Mouse (Mus musculus) heart, adult 8-10 months (tissue): ENCODE results near the gene Lgr6. TPM values are rescaled to one million over a fixed set of nuclear protein-coding genes. Genes with fewer than 3 reads are reported as not detected.

ENCODE experiments used
- DNase-seq: peaks from one replicate; pipeline ENCODE4 v3.0.0; 2022; ENCODE audit warnings: low spot score
- total RNA-seq, 4 experiments: library from RNA; stranded (reverse); gene quantifications; 2 replicates each; pipeline ENCODE4 v1.2.4; 2022

Gene Lgr6
- total RNA-seq, 4 experiments from 2014 or later, result 12.9 to 17.9 (median 15.9) TPM

DNA sequence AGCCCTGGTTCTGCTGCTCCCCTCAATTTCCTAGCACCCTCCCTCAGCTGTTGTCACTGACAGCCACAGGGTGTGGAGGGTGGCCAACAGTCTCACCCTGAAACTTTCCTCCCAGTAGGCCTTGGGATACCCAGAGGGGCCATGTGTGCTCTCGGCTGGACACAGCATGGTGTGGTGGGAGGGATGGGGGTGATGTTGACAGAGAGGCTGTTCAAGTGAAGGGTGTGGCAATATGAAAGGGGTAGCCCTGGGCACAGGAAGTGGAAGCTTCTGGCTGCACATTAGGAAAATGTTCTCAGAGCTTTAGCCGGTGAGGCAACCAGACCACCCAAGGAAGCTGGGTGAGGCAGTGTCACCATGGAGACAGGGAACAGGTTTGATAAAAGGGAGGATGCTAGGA lies 26.1 kb downstream of the Lgr6 start:
- DNase-seq, result no peak

DNA sequence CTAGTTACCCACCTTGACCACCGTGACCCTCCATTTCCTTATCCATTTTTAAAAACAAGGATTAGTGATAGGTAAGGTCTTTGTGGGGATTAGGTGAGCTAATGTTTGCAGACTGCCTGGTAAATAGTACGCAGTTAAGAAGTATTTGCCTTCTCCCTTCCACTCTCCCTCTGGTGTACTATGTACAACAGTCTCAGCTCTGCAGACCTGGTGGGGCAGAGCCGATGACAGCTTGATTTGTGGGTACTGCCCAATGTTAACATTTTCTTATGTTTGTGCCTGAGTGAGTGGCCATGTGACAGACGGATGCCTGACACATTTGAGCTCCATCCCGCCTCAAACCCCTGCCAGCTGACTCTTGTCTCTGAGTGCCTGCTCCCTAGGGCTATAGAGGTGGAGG lies 28.6 kb downstream of the Lgr6 start:
- DNase-seq, result no peak

DNA sequence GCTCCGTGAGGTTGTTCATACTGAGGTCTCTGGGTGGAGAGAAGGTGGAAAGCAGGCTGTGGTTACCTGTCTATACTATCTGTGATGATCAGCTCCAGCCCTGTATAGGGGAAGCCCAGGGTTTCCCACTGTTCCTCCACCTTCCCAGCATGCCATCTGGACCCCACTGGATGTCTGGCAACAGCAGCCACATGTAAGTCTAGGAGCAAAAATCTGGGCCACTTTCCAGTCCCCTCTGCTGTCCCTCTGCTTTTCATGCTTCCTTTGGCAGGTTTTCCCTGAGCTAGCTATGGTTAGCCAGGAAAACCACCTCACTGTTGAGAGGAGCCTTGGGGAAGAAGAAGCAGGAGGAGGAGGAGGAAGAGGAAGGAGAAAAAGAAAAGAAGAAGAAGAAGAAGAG lies 29.8 kb downstream of the Lgr6 start:
- no peak for DNase-seq

DNA sequence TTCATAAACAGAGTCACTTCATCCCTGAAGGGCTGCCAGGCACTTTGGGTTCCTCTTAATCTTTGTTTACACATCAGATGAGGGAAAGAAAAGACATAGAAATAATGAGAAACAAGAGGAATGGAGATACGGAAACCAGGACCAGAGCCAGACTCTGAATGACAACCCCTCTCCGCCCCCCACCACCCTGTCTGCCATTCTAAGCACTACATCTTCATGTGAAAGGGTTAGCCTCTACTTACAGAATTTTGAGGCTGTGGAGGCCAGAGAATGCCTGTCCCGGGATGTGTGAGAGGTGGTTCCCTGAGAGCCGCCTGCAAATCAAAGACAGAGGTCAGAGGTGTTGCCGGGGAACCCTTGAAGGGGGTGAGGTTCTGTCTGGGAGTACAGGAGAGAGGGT lies 32.4 kb downstream of the Lgr6 start:
- no peak for DNase-seq

DNA sequence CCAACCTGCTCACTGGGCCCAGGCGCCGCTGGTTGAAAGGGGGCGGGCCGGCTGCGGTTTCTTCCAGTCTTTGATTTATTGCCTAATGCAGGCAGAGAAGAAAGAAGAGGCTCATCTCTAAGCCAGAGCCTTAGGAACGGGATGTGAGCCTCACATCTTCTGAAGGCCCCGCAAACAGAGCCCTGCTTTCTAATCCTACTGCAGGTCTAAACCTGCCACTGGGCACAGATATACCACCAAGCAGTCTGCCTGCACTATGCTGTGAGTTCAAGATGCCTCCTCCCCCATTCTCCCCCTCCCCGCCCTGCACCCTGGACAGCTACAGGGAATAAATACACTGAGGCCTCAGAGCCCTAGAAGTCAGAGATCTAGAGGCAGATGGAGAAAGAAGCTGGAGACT lies 35.2 kb downstream of the Lgr6 start:
- no peak for DNase-seq

DNA sequence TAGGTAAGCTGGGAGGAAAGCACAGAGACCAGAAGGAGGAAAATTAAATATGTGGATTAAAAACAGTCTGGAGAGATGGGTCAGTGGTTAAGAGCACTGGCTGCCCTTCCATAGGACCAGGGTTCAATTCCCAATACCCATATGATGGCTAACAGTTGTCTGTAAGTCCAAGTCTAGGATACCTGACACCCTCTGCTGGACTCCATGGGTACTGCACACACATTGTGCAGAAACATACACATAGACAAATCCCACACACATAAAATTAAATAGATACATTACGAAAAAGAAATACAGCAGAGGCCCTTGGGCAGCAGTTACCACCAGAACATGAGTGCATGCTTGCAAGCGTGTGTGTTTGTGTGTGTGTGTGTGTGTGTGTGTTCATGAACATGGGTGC lies 40.6 kb downstream of the Lgr6 start:
- no peak for DNase-seq

DNA sequence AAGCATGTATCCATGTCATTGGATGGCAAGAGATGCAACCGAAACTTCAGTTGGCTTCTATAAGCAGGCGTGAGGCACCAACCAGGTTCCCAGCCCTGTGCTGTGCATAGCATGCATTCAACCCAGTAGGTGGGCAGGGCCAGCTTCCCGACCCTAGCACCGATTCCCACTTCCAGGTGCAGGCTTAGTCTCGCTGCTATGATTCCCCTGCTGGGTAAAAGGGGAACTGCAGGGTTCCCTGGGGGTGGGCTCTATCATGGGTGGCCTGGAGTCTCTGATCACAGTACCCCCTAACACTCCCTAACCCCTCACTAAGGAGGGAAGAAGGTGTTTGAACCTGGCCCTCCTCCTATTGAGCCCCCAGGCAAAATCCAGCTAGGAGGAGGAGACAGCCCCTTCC lies 42.1 kb downstream of the Lgr6 start:
- DNase-seq, result no peak

DNA sequence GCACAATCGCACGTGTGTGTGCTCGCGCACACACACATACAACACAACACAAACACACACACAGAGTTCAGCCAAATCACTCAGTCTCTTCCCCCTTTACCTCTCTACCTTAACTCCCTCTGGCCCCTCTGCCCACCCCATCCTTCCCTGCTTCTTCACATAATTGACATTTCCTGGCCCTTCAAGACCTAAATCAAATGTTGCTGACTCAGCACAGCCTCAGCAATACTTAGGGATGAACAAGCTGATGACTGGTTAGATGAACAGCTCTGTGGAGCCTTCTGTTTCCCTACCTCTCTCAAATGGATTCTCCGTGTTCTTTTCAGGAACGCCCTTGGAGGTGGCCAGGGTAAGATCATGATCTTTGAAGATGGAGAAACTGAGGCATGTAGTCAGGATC lies 43.8 kb downstream of the Lgr6 start:
- no peak for DNase-seq

DNA sequence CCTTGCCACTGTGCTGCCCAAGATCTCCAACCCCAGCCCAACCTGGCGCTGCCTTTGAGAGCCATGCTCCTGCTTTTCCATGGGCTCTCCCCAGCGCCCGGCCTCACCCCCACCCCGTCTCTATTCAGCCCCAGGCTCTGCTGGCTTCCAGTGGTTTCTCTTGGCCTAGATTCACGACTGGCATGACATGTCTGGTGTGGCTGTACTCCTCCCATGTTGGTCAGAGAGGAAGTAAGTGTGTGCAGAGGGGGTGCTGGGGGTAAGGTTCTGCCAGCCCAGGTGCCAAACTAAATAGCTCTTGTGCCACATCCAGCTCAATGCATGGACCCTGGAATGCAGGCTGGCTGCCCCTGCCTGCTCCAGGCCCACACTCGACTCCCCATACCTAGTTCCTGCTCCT lies 44.9 kb downstream of the Lgr6 start:
- DNase-seq, result no peak

DNA sequence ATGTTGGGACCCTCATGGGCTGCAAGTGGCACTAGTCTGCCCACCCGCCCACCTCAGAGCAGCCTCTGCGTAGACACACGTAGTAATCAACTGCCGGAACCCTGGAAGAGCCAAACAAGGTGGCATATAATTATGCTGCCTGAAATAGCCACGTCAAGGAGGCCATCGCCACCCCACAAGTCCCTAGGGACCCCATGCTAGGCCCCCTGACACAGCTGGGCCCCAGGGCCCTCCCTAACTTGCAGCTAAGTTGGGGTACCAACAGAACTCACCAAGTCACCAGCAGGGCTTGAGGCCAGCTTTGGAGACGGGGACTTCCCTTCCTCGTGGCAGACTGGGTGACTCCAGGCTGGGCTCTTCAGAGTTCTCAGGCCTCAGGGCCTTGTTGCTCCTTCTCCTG lies 48.2 kb downstream of the Lgr6 start:
- no peak for DNase-seq

DNA sequence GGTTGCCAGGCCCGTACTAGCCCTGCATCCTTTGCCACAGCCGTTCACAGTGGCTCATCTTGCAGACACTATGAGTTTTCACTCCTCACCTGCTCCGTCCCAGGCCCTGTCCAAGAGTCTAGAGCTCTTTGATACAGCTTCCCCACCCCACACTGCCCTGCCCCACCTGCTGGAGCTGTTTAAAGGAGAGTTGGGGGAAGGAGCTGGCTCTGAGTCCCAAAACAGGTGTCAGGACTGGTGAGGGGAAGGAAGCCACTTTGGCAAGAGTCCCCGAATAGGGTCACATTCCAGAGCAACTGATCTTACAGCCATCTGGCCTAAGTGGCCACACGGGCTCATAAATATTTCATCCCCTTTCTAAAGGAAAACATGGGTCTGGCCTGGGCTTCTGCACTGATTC lies 51.0 kb downstream of the Lgr6 start:
- no peak for DNase-seq

DNA sequence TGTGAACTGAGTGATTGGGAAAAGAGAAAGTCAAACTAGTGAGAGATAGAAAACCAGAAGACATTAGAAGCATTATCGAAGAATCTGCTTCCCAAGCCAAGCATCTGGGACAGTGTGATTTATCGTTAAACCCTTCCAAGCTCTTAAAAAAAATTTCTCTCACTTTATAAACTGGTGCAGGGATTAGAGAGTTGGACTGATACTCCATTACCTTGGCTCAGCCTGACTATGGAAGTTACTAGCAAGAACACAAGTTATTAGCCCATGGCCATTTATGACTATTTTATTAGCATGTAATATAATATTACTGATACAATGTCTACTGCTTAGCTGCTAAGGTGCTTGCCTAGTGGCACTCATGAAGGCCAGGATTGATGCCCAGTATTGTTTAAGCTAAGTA lies 60.6 kb downstream of the Lgr6 start:
- no peak for DNase-seq

DNA sequence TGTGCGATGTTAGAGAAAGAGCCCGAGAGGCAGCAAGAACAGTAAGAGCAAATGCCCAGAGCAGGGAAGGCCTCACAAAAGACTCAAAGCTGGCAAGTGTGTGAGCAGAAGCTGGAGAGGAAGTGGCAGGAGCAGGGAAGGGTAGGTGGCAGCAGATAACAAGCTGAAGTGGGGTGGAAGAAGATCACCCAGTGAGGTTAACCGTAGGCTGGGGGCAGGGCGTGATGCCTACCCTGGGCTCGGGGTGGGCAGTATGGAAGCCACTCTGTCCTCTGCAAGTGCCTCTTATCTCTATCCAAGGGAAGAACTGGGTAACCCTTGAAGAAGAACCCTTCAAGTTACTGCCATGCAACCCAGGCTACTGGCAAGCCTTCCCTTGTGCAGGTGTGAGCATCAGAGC lies 68.8 kb downstream of the Lgr6 start:
- no peak for DNase-seq

DNA sequence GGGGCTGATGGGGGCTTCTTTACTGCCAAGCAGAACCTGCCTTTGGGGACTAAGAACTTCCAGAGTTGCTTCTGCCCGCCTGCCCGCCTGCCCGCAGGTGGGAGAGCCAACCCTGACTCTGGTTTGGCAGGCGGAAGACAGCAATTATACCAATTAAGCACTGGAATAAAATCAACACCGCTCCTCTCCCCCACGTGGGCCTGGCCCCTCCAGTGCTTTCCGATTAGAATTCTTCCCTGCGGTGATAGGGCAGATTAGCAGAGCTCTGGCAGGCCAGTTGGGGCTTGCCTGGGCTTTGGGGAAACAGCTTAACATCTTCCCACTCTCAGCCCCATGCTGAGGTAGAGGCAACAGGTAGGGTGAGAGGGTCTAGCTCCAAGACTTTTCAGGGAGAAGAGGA lies 72.4 kb downstream of the Lgr6 start:
- no peak for DNase-seq

DNA sequence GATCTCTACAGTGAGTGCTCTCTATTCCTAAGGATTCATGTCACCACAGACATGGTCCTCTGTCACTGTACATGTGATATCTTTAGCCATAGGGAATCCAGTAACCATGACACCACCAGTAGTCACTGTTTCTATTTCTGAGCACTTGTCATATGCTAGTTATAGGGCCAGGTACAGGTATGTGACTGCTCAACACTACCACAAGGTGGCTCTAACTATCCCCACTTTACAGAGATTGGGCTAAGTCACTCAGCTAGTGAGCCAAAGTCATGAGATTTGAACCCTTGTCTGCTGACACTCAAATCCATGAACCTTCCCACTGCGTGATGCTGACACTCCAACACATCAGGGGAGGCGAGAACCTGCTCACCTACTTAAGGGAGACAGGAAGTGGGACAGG lies 75.0 kb downstream of the Lgr6 start:
- DNase-seq, result no peak

DNA sequence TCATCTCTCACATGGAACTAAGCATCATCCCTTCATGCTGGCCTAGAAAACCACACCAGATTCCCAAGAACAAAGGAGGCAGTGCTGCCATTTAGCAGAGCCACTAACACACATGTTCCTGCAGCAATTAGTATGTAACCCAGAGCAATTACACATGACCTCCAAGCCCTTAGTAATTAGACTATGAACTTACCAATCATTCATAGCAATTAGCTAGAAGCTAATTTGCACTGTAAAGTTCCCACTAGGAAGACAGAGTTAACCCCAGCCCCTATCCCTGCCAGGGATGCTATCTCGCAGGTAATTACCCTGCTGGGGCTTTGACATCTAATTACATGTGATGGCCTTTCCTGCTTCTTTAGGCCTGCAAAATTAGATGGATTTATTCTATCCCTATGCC lies 78.8 kb downstream of the Lgr6 start:
- no peak for DNase-seq

DNA sequence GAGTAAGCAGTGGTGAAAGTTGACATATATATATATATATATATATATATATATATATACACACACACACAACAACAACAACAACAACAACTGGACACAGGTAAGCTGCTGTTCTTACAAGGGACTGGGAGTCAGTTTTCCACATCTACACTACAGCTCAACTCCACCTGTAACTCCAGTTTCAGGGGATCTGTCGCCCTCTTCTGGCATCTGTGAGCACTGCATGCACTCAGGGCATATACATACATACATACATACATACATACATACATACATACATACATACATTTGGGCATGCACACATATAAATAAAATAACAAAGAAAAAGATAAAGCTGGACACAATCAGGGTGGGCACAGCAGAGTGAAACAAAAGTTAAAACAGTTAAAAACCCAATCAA lies 81.5 kb downstream of the Lgr6 start:
- no peak for DNase-seq

DNA sequence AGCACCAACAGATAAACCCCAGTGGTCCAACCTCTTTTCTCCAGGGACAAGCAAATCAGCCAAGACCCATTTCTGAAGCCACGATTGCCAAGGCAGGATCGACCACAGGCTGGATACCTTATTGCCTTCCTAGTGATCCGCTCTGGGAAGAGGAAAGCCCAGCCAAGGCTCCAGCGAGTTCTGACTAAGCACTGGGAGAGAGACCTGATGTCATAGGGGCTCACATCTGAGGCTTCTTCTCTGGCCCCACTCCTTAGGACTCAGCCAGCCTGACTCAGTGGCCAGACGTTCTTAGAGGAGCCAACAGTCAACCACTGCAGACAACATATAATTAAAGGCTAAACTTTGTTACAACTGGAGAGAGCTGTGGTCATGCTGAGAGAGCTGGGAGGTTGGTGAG lies 83.1 kb downstream of the Lgr6 start:
- no peak for DNase-seq

DNA sequence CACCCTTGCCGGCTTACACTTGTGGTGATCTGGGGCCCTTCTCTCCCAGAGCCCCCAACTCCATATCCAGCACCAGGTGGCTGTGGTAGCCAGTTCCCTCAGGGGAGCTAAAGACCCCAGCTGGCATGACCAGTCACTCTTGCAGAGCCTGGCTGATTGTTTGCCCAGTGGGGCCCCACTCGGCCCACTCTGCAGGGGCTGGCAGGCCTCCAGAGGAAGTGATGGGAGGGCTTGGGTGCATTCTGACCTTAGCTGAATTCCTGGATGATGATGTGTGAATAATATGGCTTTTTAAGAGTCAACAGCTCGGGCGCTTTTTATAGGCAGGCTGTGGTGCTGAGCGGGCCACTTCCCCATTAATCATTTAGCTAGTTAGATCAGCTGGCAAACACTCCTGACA lies 84.1 kb downstream of the Lgr6 start:
- no peak for DNase-seq

DNA sequence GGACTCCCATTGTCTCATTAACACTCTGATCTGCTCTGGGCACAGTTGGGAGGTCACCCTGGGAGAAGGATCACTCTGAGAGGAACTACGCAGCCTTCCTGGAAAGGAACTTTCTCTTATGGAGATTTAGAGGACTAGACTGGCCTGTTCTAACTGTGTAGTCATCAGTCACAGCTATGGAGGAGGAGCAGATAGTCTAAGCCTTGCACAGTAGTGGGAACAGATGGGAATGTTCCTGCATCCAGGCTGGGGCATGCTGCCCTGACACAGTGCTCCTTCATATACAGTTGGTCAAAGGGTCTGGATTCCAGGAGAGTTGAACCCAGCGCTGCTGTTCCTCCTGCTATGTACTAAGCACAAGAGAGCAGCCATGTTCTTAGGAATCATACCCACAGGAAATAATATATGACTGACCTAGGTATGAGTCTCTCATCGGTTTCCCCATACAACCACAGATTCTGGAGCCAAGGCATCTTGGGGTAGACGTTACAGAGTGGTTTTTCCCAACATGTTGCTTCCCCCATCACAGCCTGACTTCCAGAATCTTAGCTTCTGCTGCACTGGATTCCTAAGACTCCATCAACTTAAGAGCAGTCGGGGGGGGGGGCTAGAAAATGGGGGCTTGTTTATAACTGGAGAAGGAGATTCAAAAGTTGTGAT lies 84.7 kb downstream of the Lgr6 start:
- DNase-seq, result no peak

DNA sequence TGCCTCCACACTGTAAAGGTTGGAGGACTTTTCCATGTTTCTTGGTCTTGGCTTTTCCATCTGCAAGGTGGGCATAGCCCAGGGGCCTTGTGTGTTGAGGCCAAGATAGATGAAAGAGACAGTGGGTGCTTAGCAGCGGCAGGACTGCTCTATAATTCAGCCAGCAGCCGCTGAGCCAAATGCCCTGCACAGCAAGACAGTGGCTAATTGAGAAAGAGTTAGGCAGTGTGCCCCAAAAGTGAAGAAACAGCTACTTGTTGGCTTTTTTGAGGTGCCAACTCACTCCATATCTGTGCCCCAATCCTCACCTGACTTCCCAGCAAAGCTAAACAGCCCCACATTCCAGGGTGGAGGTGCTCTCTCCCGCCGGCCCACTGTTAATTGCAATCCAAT lies 85.3 kb downstream of the Lgr6 start:
- DNase-seq, result no peak

DNA sequence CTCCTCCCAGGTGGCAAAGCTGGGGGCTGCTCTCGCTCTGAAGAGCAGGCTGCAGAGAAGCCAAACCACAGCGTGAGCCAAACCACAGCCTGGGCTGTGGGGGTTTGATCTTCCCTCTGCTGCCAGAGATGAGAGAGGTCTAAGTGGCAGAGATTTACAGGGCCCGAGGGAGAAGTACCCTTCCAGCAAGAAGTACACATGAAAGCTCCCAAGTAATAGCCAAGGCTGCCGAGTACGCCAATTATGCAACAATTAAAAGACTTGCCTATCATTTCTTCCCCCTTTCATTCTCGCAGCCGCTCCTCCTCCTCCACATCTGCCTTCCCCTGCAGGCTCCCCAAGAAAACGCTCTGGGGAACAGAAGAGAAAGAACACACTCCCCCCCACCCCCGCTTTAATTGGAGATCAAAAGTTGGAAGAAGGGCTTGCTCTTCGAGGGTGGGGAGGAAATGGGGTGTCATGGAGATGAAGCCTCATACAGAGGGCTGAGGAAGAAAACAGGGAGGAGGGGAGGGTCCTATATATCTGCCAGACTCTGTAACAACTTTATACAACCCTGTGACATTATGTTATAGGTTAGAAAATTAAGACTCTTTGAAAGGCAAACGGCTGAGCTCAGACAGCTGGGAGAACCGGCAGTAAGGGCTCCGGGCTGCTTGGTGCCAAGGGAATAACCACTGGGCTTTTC lies 85.8 kb downstream of the Lgr6 start:
- no peak for DNase-seq

DNA sequence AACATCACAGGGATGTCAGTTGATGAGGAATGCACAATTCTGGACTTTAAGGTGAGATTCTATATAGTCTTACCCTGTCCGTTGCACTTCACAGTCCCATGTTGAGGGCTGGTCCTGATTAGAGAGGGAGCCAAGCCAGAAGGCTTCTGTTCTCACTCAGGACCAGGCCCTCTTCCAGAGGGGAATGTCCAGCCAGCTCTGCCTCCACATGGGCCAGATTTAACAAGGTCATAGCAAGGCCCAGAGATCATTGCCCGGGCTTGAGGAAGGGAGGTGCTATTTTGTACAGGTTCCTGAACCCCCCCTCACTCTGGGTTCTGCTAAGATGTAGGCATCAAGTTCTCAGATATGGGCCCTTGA lies 87.4 kb downstream of the Lgr6 start:
- peak; percentile 32 for DNase-seq
